Mouse (Mus musculus) heart, embryonic 14.5 days (tissue): Measurements from ENCODE around the gene Rab14. TPM values are rescaled to one million over a fixed set of nuclear protein-coding genes. Genes with fewer than 3 reads are reported as not detected.

Experiments
- ATAC-seq: fragments of 200-750 bp; cut with Nextera tagmentation; 2 replicates; pipeline ENCODE4 v1.8.0; 2017; ENCODE audit warnings: low read depth, moderate TSS enrichment; ENCODE audit not compliant: insufficient number of reproducible peaks, insufficient read depth, low FRiP score
- H3K27ac ChIP-seq, 2 experiments: fragments of 200-500 bp in 1 of 2; fragments of 300-500 bp in 1 of 2; sonication (generic) in 1 of 2; replicated peaks in 1 of 2; 2 replicates each; pipeline ENCODE4 v1.5.1; 2012 to 2014; ENCODE audit warnings: low read depth in 2 of 2, low read length in 2 of 2, control low read depth in 1 of 2, mild to moderate bottlenecking in 1 of 2, mixed read lengths in 1 of 2; ENCODE audit not compliant: control insufficient read depth in 1 of 2, insufficient read depth in 1 of 2
- H3K27me3 ChIP-seq: fragments of 300-500 bp; sonication (generic); 2 replicates; pipeline ENCODE4 v1.6.1; 2014; ENCODE audit warnings: mild to moderate bottlenecking, low read length, control low read depth; ENCODE audit not compliant: control insufficient read depth, insufficient read depth
- H3K36me3 ChIP-seq: fragments of 300-500 bp; sonication (generic); 2 replicates; pipeline ENCODE4 v1.6.1; 2014; ENCODE audit warnings: mild to moderate bottlenecking, control low read depth, low read length, mixed read lengths; ENCODE audit not compliant: control insufficient read depth, insufficient read depth
- H3K4me1 ChIP-seq, 2 experiments: fragments of 200-500 bp in 1 of 2; fragments of 300-500 bp in 1 of 2; sonication (generic) in 1 of 2; 2 replicates each; pipeline ENCODE4 v1.6.1; 2012 to 2014; ENCODE audit warnings: low read length in 2 of 2, control low read depth in 1 of 2, mixed read lengths in 1 of 2; ENCODE audit not compliant: control insufficient read depth in 2 of 2, insufficient read depth in 2 of 2
- H3K4me2 ChIP-seq: fragments of 300-500 bp; sonication (generic); 2 replicates; pipeline ENCODE4 v1.6.1; 2014; ENCODE audit warnings: mild to moderate bottlenecking, low read length
- H3K4me3 ChIP-seq, 2 experiments: fragments of 200-500 bp in 1 of 2; fragments of 300-500 bp in 1 of 2; sonication (generic) in 1 of 2; 2 replicates each; pipeline ENCODE4 v1.5.1; 2012 to 2014; ENCODE audit warnings: low read length in 2 of 2, mild to moderate bottlenecking in 2 of 2, control low read depth in 1 of 2, low read depth in 1 of 2, moderate library complexity in 1 of 2; ENCODE audit not compliant: control insufficient read depth in 1 of 2, insufficient read depth in 1 of 2
- H3K9ac ChIP-seq: fragments of 300-500 bp; sonication (generic); 2 replicates; pipeline ENCODE4 v1.6.1; 2014; ENCODE audit warnings: mild to moderate bottlenecking, low read length
- H3K9me3 ChIP-seq: fragments of 300-500 bp; sonication (generic); 2 replicates; pipeline ENCODE4 v1.6.1; 2016; ENCODE audit warnings: low read length, control low read depth; ENCODE audit not compliant: control insufficient read depth
- WGBS: fragments of 180-500 bp; shearing (Covaris S2); extraction: QIAGEN DNeasy Blood & Tissue Kit; methylation state at CpG from one replicate; pipeline ENCODE4 v1.1.7; 2014; 5-methylcytosine and 5-hydroxymethylcytosine counted together
- polyA plus RNA-seq: library from polyadenylated mRNA; unstranded; fragments of >200 nt; fragmentation: Nextera tagmentation; extraction: Ambion mirVana; gene quantifications from 2 replicates; pipeline ENCODE4 v1.2.1, GENCODE M21; 2014

Gene Rab14
- polyA plus RNA-seq, 1 experiment from 2014 or later: 262 TPM

GRCm38 (mm10) chr2:35153844-35154554 lies 46.9 kb downstream of the Rab14 start:
- H3K4me1 ChIP-seq: peaks cover 8 to 25% of the 10 kb centered on the region in 2 experiments
- ATAC-seq: no peak
- no peaks in the 10 kb centered on the region for H3K27me3 ChIP-seq
- no peak overlapping the region for H3K4me3 ChIP-seq
- H3K9ac ChIP-seq: peak overlapping the region; percentile 13; the same call in 1 of the 2 replicates
- no peaks in the 10 kb centered on the region for H3K9me3 ChIP-seq
- WGBS: 33% methylated on average over 8 of the region's 8 CpGs
- no peak overlapping the region for H3K4me2 ChIP-seq
- H3K36me3 ChIP-seq: peaks cover 99% of the 10 kb centered on the region
- H3K27ac ChIP-seq: peak overlapping the region; percentile 84 to 85

- Histone ChIP-seq H3K27ac (0 out of 4 replicates have a peak overlapping the region, but pooled peaks of 1 of the 2 experiments have one; percentile 10), H3K4me3 (no peak overlapping the region), H3K36me3 (peaks cover 99% of the 10 kb centered on the region), H3K9ac (no peak overlapping the region), H3K9me3 (no peaks in the 10 kb centered on the region), H3K4me2 (no peak overlapping the region), H3K4me1 (peaks cover 8 to 25% of the 10 kb centered on the region in 2 experiments), H3K27me3 (no peaks in the 10 kb centered on the region)
- no peak for ATAC-seq
- WGBS: 89% methylated on average over 6 of the region's 6 CpGs
These were observed 47.7 kb downstream of the Rab14 start for GRCm38 (mm10) chr2:35153179-35153578.

- H3K4me1 ChIP-seq: peaks cover 9 to 19% of the 10 kb centered on the region in 2 experiments
- no peak for ATAC-seq
- no peaks in the 10 kb centered on the region for H3K27me3 ChIP-seq
These were observed 49.5 kb downstream of the Rab14 start for GRCm38 (mm10) chr2:35151303-35151882.

GRCm38 (mm10) chr2:35148806-35149205 lies 52.1 kb downstream of the Rab14 start:
- no peak for ATAC-seq
- Histone ChIP-seq H3K9me3 (no peaks in the 10 kb centered on the region), H3K4me2 (no peak overlapping the region), H3K9ac (no peak overlapping the region), H3K27me3 (no peaks in the 10 kb centered on the region), H3K36me3 (peaks cover 100% of the 10 kb centered on the region), H3K4me1 (peaks cover 5 to 11% of the 10 kb centered on the region in 2 experiments), H3K27ac (no peak overlapping the region), H3K4me3 (no peak overlapping the region)
- WGBS: 88% methylated on average over 10 of the region's 10 CpGs

More at GRCm38 (mm10) chr2:35151303-35151882, 49.5 kb downstream of the Rab14 start:
- Histone ChIP-seq H3K36me3 (peaks cover 100% of the 10 kb centered on the region), H3K9ac (no peak overlapping the region), H3K27ac (no peak overlapping the region), H3K9me3 (no peaks in the 10 kb centered on the region), H3K4me2 (no peak overlapping the region), H3K4me3 (no peak overlapping the region)
- WGBS: 94% methylated on average over 13 of the region's 13 CpGs

- peaks cover 2 to 3% of the 10 kb centered on the region in 2 experiments; a peak in 1 of 4 replicates for H3K4me1 ChIP-seq
- H3K9ac ChIP-seq: no peak overlapping the region
- 94% methylated on average over 3 of the region's 3 CpGs for WGBS
- peaks cover 96% of the 10 kb centered on the region for H3K36me3 ChIP-seq
- no peak overlapping the region for H3K4me2 ChIP-seq
- no peak overlapping the region for H3K4me3 ChIP-seq
- H3K9me3 ChIP-seq: no peaks in the 10 kb centered on the region
- no peaks in the 10 kb centered on the region for H3K27me3 ChIP-seq
- no peak overlapping the region for H3K27ac ChIP-seq
- ATAC-seq: no peak
These were observed 59.2 kb downstream of the Rab14 start for GRCm38 (mm10) chr2:35141673-35142072.

GRCm38 (mm10) chr2:35138576-35138975 lies 62.3 kb downstream of the Rab14 start:
- no peak overlapping the region for H3K9ac ChIP-seq
- H3K9me3 ChIP-seq: no peaks in the 10 kb centered on the region
- peaks cover 0 to 1% of the 10 kb centered on the region in 2 experiments; a peak in 1 of 4 replicates for H3K4me1 ChIP-seq
- peaks cover 96% of the 10 kb centered on the region for H3K36me3 ChIP-seq
- no peak overlapping the region for H3K27ac ChIP-seq
- no peak overlapping the region for H3K4me3 ChIP-seq
- H3K27me3 ChIP-seq: no peaks in the 10 kb centered on the region
- H3K4me2 ChIP-seq: no peak overlapping the region
- WGBS: 92% methylated on average over 1 of the region's 1 CpGs
- no peak for ATAC-seq

GRCm38 (mm10) chr2:35133891-35134290 lies 67.0 kb downstream of the Rab14 start:
- no peak overlapping the region for H3K4me2 ChIP-seq

More at GRCm38 (mm10) chr2:35133891-35134290, 67.0 kb downstream of the Rab14 start:
- Histone ChIP-seq H3K4me3 (no peak overlapping the region), H3K4me1 (peaks cover 0 to 16% of the 10 kb centered on the region in 2 experiments; a peak in 3 of 4 replicates), H3K27ac (no peak overlapping the region), H3K36me3 (peaks cover 55% of the 10 kb centered on the region), H3K27me3 (no peaks in the 10 kb centered on the region), H3K9me3 (no peaks in the 10 kb centered on the region), H3K9ac (no peak overlapping the region)
- ATAC-seq: no peak
- WGBS: 89% methylated on average over 5 of the region's 5 CpGs
